Mouse (Mus musculus) layer of hippocampus, adult 9-11 months (tissue): ENCODE data around the gene Fyco1.
A peak's percentile ranks its signal among the peaks of the same experiment; 100 is the strongest.

Experiments used
- DNase-seq: peaks from one replicate; pipeline ENCODE4 v3.0.0; 2022

The Fyco1 gene

GRCm38 (mm10) chr9:123851713-123852448 lies at the start of gene Fyco1:
TSS of gene Fyco1 (minus strand) at chr9:123851899.
- peak; percentile 99 for DNase-seq

GRCm38 (mm10) chr9:123872049-123872448 lies 20.4 kb upstream of the Fyco1 start:
- no peak for DNase-seq

- no peak for DNase-seq
Measured at GRCm38 (mm10) chr9:123869167-123869784, 17.6 kb upstream of the Fyco1 start.

- no peak for DNase-seq
Measured at GRCm38 (mm10) chr9:123863641-123864040, 11.9 kb upstream of the Fyco1 start.

GRCm38 (mm10) chr9:123862895-123863616 lies 11.4 kb upstream of the Fyco1 start:
- DNase-seq, result no peak

- DNase-seq, result no peak
Measured at GRCm38 (mm10) chr9:123861929-123862328, 10.2 kb upstream of the Fyco1 start, which contains the start of gene Xcr1. TSS of gene Xcr1 (minus strand) at chr9:123862029.

GRCm38 (mm10) chr9:123856836-123857235 lies 5.1 kb upstream of the Fyco1 start:
- DNase-seq, result no peak

- peak; percentile 26 for DNase-seq
Measured at GRCm38 (mm10) chr9:123852449-123853390, 1.0 kb upstream of the Fyco1 start.

GRCm38 (mm10) chr9:123851062-123851712 lies 512 bp downstream of the Fyco1 start:
- DNase-seq, result peak; percentile 66

GRCm38 (mm10) chr9:123850705-123851061 lies 1.0 kb downstream of the Fyco1 start:
- peak; percentile 63 for DNase-seq

- no peak for DNase-seq
Measured at GRCm38 (mm10) chr9:123849976-123850695, 1.6 kb downstream of the Fyco1 start.

GRCm38 (mm10) chr9:123846490-123846889 lies 5.2 kb downstream of the Fyco1 start:
- no peak for DNase-seq

GRCm38 (mm10) chr9:123845120-123845519 lies 6.6 kb downstream of the Fyco1 start:
- DNase-seq, result no peak

- DNase-seq, result no peak
Measured at GRCm38 (mm10) chr9:123844468-123844867, 7.2 kb downstream of the Fyco1 start.

GRCm38 (mm10) chr9:123840243-123840642 lies 11.5 kb downstream of the Fyco1 start:
- DNase-seq, result no peak

- DNase-seq, result no peak
Measured at GRCm38 (mm10) chr9:123835851-123836250, 15.8 kb downstream of the Fyco1 start.

- peak; percentile 57 for DNase-seq
Measured at GRCm38 (mm10) chr9:123828916-123829315, 22.8 kb downstream of the Fyco1 start.

GRCm38 (mm10) chr9:123826631-123827030 lies 25.1 kb downstream of the Fyco1 start:
- DNase-seq, result no peak

- no peak for DNase-seq
Measured at GRCm38 (mm10) chr9:123818601-123819000, 33.1 kb downstream of the Fyco1 start.

- DNase-seq, result no peak
Measured at GRCm38 (mm10) chr9:123815996-123816395, 35.7 kb downstream of the Fyco1 start.

- no peak for DNase-seq
Measured at GRCm38 (mm10) chr9:123815444-123815843, 36.3 kb downstream of the Fyco1 start.
